Comparison of ENCODE assay signal across 7 mouse cellular contexts in genomic region chr15:93276276-93276675, GRCm38 (mm10). TPM values are rescaled to one million over a fixed set of nuclear protein-coding genes. Genes with fewer than 3 reads are reported as not detected.
A peak's percentile ranks its signal among the peaks of the same experiment; 100 is the strongest.
DNase-seq lines count a peak whose midpoint lies in the region; ATAC-seq and TF ChIP-seq lines count a peak whose summit lies in the region.

No protein-coding gene starts in this region.

- H3K4me2 ChIP-seq in embryonic facial prominence, embryonic 11.5 days (ENCODE audit: low read depth, low read length) = peak overlapping the region; percentile 92
- peak overlapping the region; percentile 82 for H3K4me2 ChIP-seq in hindbrain, embryonic 12.5 days (replicated peaks)
- peak overlapping the region; percentile 80 for H3K4me2 ChIP-seq in liver, embryonic 11.5 days
- peak overlapping the region; percentile 93 for H3K4me2 ChIP-seq in neural tube, embryonic 13.5 days

- peak overlapping the region; percentile 90 for H3K4me3 ChIP-seq in E14TG2a.4 (replicated peaks; ENCODE audit: low read length)
- H3K4me3 ChIP-seq in embryonic facial prominence, embryonic 11.5 days (ENCODE audit: low read depth, low read length) = peak overlapping the region; percentile 75; the same call in 1 of the 2 replicates
- peak overlapping the region; percentile 83 for H3K4me3 ChIP-seq in hindbrain, embryonic 12.5 days
- peak overlapping the region; percentile 84 for H3K4me3 ChIP-seq in liver, embryonic 11.5 days (ENCODE audit: low read depth, low read length)
- H3K4me3 ChIP-seq in neural tube, embryonic 13.5 days = peak overlapping the region; percentile 74

- no peak for ATAC-seq in embryonic facial prominence, embryonic 11.5 days (replicated peaks; ENCODE audit: insufficient number of reproducible peaks, low FRiP score, low TSS enrichment, low read depth)
- no peak for ATAC-seq in hindbrain, embryonic 12.5 days (ENCODE audit: low FRiP score)
- ATAC-seq in liver, embryonic 11.5 days (replicated peaks; ENCODE audit: low FRiP score) = no peak
- no peak for ATAC-seq in neural tube, embryonic 13.5 days (ENCODE audit: low read depth)

- H3K9ac ChIP-seq in embryonic facial prominence, embryonic 11.5 days (replicated peaks; ENCODE audit: low read length) = no peak overlapping the region; the same call in 1 of the 2 replicates
- peak overlapping the region; percentile 64 for H3K9ac ChIP-seq in hindbrain, embryonic 12.5 days
- H3K9ac ChIP-seq in liver, embryonic 11.5 days (ENCODE audit: low read depth, low read length) = peak overlapping the region; percentile 71
- H3K9ac ChIP-seq in neural tube, embryonic 13.5 days = peak overlapping the region; percentile 72

- 4% methylated on average over 14 of the region's 14 CpGs for WGBS in embryonic facial prominence, embryonic 11.5 days
- 3% methylated on average over 14 of the region's 14 CpGs for WGBS in hindbrain, embryonic 12.5 days
- WGBS in liver, embryonic 11.5 days = 8% methylated on average over 14 of the region's 14 CpGs
- WGBS in neural tube, embryonic 13.5 days = 4% methylated on average over 14 of the region's 14 CpGs

- H3K36me3 ChIP-seq in E14TG2a.4 (ENCODE audit: insufficient read depth, low read length) = no peaks in the 10 kb centered on the region
- no peaks in the 10 kb centered on the region for H3K36me3 ChIP-seq in embryonic facial prominence, embryonic 11.5 days (replicated peaks; ENCODE audit: control insufficient read depth, insufficient read depth, low read depth, low read length)
- H3K36me3 ChIP-seq in hindbrain, embryonic 12.5 days = 0 out of 2 replicates have a peak, but pooled peaks cover 4% of the 10 kb centered on the region
- H3K36me3 ChIP-seq in liver, embryonic 11.5 days (ENCODE audit: control insufficient read depth, insufficient read depth, low read length) = no peaks in the 10 kb centered on the region
- H3K36me3 ChIP-seq in neural tube, embryonic 13.5 days = peaks cover 19% of the 10 kb centered on the region

- peak; percentile 70 for DNase-seq in 3T3-L1 (ENCODE audit: low read depth, low spot score)
- DNase-seq in embryonic facial prominence, embryonic 11.5 days (ENCODE audit: low spot score) = peak; percentile 35
- no peak for DNase-seq in liver, embryonic 11.5 days (ENCODE audit: low spot score)
- no peak for DNase-seq in layer of hippocampus, adult 9-10 months (ENCODE audit: low spot score)

- H3K27me3 ChIP-seq in E14TG2a.4 (ENCODE audit: insufficient read depth, low read length) = peaks cover 4% of the 10 kb centered on the region; the same call in 1 of the 2 replicates
- no peaks in the 10 kb centered on the region for H3K27me3 ChIP-seq in embryonic facial prominence, embryonic 11.5 days (ENCODE audit: control insufficient read depth, insufficient read depth, low read length)
- H3K27me3 ChIP-seq in hindbrain, embryonic 12.5 days = no peaks in the 10 kb centered on the region
- H3K27me3 ChIP-seq in liver, embryonic 11.5 days (replicated peaks; ENCODE audit: control insufficient read depth, insufficient read depth, low read length) = no peaks in the 10 kb centered on the region
- no peaks in the 10 kb centered on the region for H3K27me3 ChIP-seq in neural tube, embryonic 13.5 days

- no peak overlapping the region for H3K27ac ChIP-seq in embryonic facial prominence, embryonic 11.5 days (replicated peaks; ENCODE audit: low read depth, low read length)
- peak overlapping the region; percentile 87; the same call in 1 of the 2 replicates for H3K27ac ChIP-seq in hindbrain, embryonic 12.5 days
- H3K27ac ChIP-seq in liver, embryonic 11.5 days (ENCODE audit: low read depth, low read length) = peak overlapping the region; percentile 70; the same call in 1 of the 2 replicates
- no peak overlapping the region for H3K27ac ChIP-seq in neural tube, embryonic 13.5 days (replicated peaks)

- no peak for TF ChIP-seq CTCF in E14TG2a.4 (conservative IDR thresholded peaks at IDR 0.05; ENCODE audit: low read length)

- peaks cover 4% of the 10 kb centered on the region; the same call in 1 of the 2 replicates for H3K9me3 ChIP-seq in E14TG2a.4 (ENCODE audit: low read length)
- no peaks in the 10 kb centered on the region for H3K9me3 ChIP-seq in embryonic facial prominence, embryonic 11.5 days (replicated peaks; ENCODE audit: control insufficient read depth, low read length)
- H3K9me3 ChIP-seq in hindbrain, embryonic 12.5 days (replicated peaks) = no peaks in the 10 kb centered on the region
- no peaks in the 10 kb centered on the region for H3K9me3 ChIP-seq in liver, embryonic 11.5 days (ENCODE audit: control insufficient read depth, low read length)
- H3K9me3 ChIP-seq in neural tube, embryonic 13.5 days = no peaks in the 10 kb centered on the region

- H3K4me1 ChIP-seq in E14TG2a.4 (replicated peaks; ENCODE audit: low read depth, low read length) = peaks cover 31% of the 10 kb centered on the region
- H3K4me1 ChIP-seq in embryonic facial prominence, embryonic 11.5 days (ENCODE audit: control insufficient read depth, insufficient read depth, low read length) = no peaks in the 10 kb centered on the region
- H3K4me1 ChIP-seq in hindbrain, embryonic 12.5 days = peaks cover 29% of the 10 kb centered on the region
- H3K4me1 ChIP-seq in liver, embryonic 11.5 days (replicated peaks; ENCODE audit: control insufficient read depth, insufficient read depth, low read length) = peaks cover 18% of the 10 kb centered on the region
- H3K4me1 ChIP-seq in neural tube, embryonic 13.5 days (replicated peaks) = peaks cover 39% of the 10 kb centered on the region

RNA-seq across cellular contexts. Expression of gene Gxylt1, which starts 1.3 kb away (rescaled TPM):
- 21.1 and 22.3 TPM in 2 replicates for polyA plus RNA-seq in embryonic facial prominence, embryonic 11.5 days (2014; fragmentation: Nextera tagmentation; extraction: Ambion mirVana)
- 19.7 and 20.4 TPM in 2 replicates for polyA plus RNA-seq in hindbrain, embryonic 12.5 days (2016; fragmentation: Nextera tagmentation; extraction: Ambion mirVana)
- 10.4 and 10.7 TPM in 2 replicates for polyA plus RNA-seq in liver, embryonic 11.5 days (2014; fragmentation: Nextera tagmentation; extraction: Ambion mirVana)
- 7.0 and 8.5 TPM in 2 replicates for polyA plus RNA-seq in neural tube, embryonic 13.5 days (2015; fragmentation: Nextera tagmentation; extraction: Ambion mirVana)

Comparison
In these comparisons a context has a peak if more than half of its experiments do, and no peak if none do; other contexts are left out.
1. DNase-seq: peak in 3T3-L1 (single experiment) and embryonic facial prominence, embryonic 11.5 days (single experiment); none in liver, embryonic 11.5 days (single experiment) and layer of hippocampus, adult 9-10 months (single experiment).
2. H3K27ac ChIP-seq: peak in hindbrain, embryonic 12.5 days (single experiment) and liver, embryonic 11.5 days (single experiment); none in embryonic facial prominence, embryonic 11.5 days (single experiment) and neural tube, embryonic 13.5 days (single experiment).
3. Peak in every context shown above with its lines, with median percentiles within 50 percentile points of each other: H3K4me3 ChIP-seq and H3K4me2 ChIP-seq.